Mouse (Mus musculus) stomach, postnatal 0 days (tissue): ENCODE measurements around the gene Gtf2a1.
"Not testable (repeated sequence)": the region's sequence is repeated elsewhere in the genome, so short reads cannot be mapped to it uniquely, and the experiment has no call there.

ENCODE experiments used
- CTCF ChIP-seq: IDR thresholded peaks from 2 replicates; pipeline ENCODE4 v1.5.1; 2016; ENCODE audit warnings: antibody characterized with exemption, low read depth, mild to moderate bottlenecking, moderate library complexity
- EP300 ChIP-seq: optimal IDR thresholded peaks from 2 replicates; pipeline ENCODE3; 2016; ENCODE audit warnings: antibody characterized with exemption

- not testable (repeated sequence) for TF ChIP-seq CTCF, EP300
Observed at GRCm38 (mm10) chr12:91558152-91558551, 32.1 kb downstream of the Gtf2a1 start.
